Mouse (Mus musculus) forebrain, embryonic 15.5 days (tissue): ENCODE results near the gene Comp. TPM values are rescaled to one million over a fixed set of nuclear protein-coding genes. Genes with fewer than 3 reads are reported as not detected.

ENCODE experiments used
- ATAC-seq: fragments of 200-750 bp; cut with Nextera tagmentation; replicated peaks from 2 replicates; pipeline ENCODE4 v1.8.0; 2017; ENCODE audit warnings: mild to moderate bottlenecking, moderate TSS enrichment, moderate library complexity
- H3K27ac ChIP-seq: fragments of 300-500 bp; sonication (generic); replicated peaks from 2 replicates; pipeline ENCODE4 v1.5.1; 2015; ENCODE audit warnings: mild to moderate bottlenecking, inconsistent platforms
- H3K27me3 ChIP-seq: fragments of 300-500 bp; sonication (generic); 2 replicates; pipeline ENCODE4 v1.6.1; 2015; ENCODE audit warnings: inconsistent platforms
- H3K36me3 ChIP-seq: fragments of 300-500 bp; sonication (generic); 2 replicates; pipeline ENCODE4 v1.6.1; 2015; ENCODE audit warnings: mild to moderate bottlenecking, inconsistent platforms
- H3K4me1 ChIP-seq: fragments of 300-500 bp; sonication (generic); 2 replicates; pipeline ENCODE4 v1.6.1; 2015; ENCODE audit warnings: inconsistent platforms
- H3K4me2 ChIP-seq: fragments of 300-500 bp; sonication (generic); replicated peaks from 2 replicates; pipeline ENCODE4 v1.6.1; 2015; ENCODE audit warnings: mild to moderate bottlenecking, inconsistent platforms
- H3K4me3 ChIP-seq: fragments of 300-500 bp; sonication (generic); 2 replicates; pipeline ENCODE4 v1.5.1; 2015; ENCODE audit warnings: mild to moderate bottlenecking, inconsistent platforms
- H3K9ac ChIP-seq: fragments of 300-500 bp; sonication (generic); replicated peaks from 2 replicates; pipeline ENCODE4 v1.6.1; 2015; ENCODE audit warnings: mild to moderate bottlenecking, inconsistent platforms
- H3K9me3 ChIP-seq: fragments of 300-500 bp; sonication (generic); 2 replicates; pipeline ENCODE4 v1.6.1; 2016; ENCODE audit warnings: inconsistent platforms
- WGBS: fragments of 180-500 bp; shearing (Covaris S2); methylation state at CpG from one replicate; pipeline ENCODE4 v1.1.7; 2015; ENCODE audit warnings: mixed read lengths; 5-methylcytosine and 5-hydroxymethylcytosine counted together
- polyA plus RNA-seq: library from polyadenylated mRNA; unstranded; fragments of >200 nt; fragmentation: Nextera tagmentation; extraction: Ambion mirVana; gene quantifications from 2 replicates; pipeline ENCODE4 v1.2.1, GENCODE M21; 2015

Comp gene
- polyA plus RNA-seq, 1 experiment from 2014 or later: 0.14 TPM

DNA sequence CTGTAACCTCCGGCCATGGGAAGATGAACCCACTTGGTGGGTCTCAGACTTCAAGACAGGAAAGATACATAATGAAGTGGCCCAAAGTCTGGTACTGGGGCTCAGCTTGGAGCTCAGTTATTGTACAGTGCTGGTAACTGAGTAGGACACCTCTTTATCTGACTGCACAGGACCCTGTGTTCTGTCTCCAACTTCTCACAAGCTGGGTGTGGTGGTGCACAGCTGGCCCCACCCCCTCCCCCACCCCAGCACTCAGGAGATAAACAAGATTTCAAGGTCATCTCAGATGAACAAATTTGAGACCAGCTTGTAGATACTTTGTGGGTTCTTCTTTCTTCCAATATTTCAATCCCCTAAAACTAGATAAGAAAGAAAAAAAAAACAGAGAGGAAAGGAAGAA is 17.2 kb upstream of the Comp start:
- no peaks in the 10 kb centered on the region for H3K27me3 ChIP-seq
- H3K27ac ChIP-seq: no peak overlapping the region
- 96% methylated on average over 1 of the region's 1 CpGs for WGBS
- H3K36me3 ChIP-seq: no peaks in the 10 kb centered on the region
- H3K9ac ChIP-seq: no peak overlapping the region
- H3K4me1 ChIP-seq: peaks cover 22% of the 10 kb centered on the region
- ATAC-seq: no peak
- no peak overlapping the region for H3K4me2 ChIP-seq
- no peak overlapping the region for H3K4me3 ChIP-seq
- no peaks in the 10 kb centered on the region for H3K9me3 ChIP-seq

GRCm38 (mm10) chr8:70359411-70359810 is 13.9 kb upstream of the Comp start:
- Histone ChIP-seq H3K4me2 (no peak overlapping the region), H3K36me3 (no peaks in the 10 kb centered on the region), H3K4me3 (no peak overlapping the region), H3K27me3 (no peaks in the 10 kb centered on the region), H3K27ac (no peak overlapping the region), H3K9ac (no peak overlapping the region), H3K9me3 (no peaks in the 10 kb centered on the region), H3K4me1 (no peaks in the 10 kb centered on the region)
- no peak for ATAC-seq
- WGBS: 26% methylated on average over 3 of the region's 3 CpGs

DNA sequence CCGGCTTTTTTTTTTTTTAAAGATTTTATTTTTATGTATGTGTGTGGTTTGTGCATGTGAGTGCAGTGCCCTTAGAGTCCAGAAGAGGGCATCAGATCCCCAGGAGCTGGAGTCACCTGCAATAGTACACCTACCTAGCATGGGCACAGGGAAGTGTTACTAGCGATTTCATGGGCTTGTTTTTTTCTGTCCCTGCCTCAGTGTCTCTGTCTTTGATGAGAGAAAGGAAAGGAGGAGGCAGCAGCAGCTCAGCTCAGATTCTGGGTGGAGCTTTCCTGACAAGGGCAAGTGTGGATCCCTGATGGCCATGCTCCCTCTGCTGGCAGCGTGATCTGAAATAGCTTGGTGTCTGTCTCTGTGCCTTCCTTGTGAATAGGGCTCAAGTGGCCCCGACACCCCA is 12.6 kb upstream of the Comp start:
- ATAC-seq: no peak
- Histone ChIP-seq H3K4me2 (no peak overlapping the region), H3K9ac (no peak overlapping the region), H3K9me3 (no peaks in the 10 kb centered on the region), H3K36me3 (no peaks in the 10 kb centered on the region), H3K27ac (no peak overlapping the region), H3K4me3 (no peak overlapping the region), H3K4me1 (no peaks in the 10 kb centered on the region), H3K27me3 (no peaks in the 10 kb centered on the region)
- WGBS: 51% methylated on average over 4 of the region's 4 CpGs

- Histone ChIP-seq H3K4me2 (no peak overlapping the region), H3K36me3 (no peaks in the 10 kb centered on the region), H3K9me3 (no peaks in the 10 kb centered on the region), H3K4me3 (no peak overlapping the region), H3K9ac (no peak overlapping the region), H3K27ac (no peak overlapping the region), H3K4me1 (no peaks in the 10 kb centered on the region), H3K27me3 (no peaks in the 10 kb centered on the region)
- no peak for ATAC-seq
- 82% methylated on average over 10 of the region's 10 CpGs for WGBS
Observed at GRCm38 (mm10) chr8:70361484-70362032, 11.8 kb upstream of the Comp start.

DNA sequence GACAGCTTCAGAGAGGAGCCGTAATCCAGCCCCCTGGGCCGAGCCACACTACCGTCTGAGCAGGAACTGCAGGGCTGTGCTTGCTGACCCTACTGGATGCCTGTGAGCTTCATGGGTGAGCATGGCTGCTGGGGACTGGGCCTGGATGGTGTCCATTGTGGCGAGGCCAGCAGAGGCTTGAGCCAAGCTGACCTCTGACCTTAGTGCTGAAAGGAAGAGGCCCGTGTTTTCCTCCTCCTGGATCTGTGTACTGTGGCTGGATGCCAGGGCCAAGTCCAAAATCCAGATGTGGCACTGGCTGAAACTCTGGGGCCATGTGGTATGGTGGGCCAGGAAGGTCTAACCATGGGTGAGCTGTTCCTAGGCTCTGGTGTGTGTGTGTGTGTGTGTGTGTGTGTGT is 9.3 kb upstream of the Comp start:
- no peak for ATAC-seq
- 21% methylated on average over 5 of the region's 5 CpGs for WGBS
- no peak overlapping the region for H3K4me3 ChIP-seq

GRCm38 (mm10) chr8:70366588-70366987 is 6.8 kb upstream of the Comp start:
- WGBS: 69% methylated on average over 5 of the region's 5 CpGs
- H3K9ac ChIP-seq: no peak overlapping the region
- H3K27ac ChIP-seq: no peak overlapping the region
- H3K36me3 ChIP-seq: no peaks in the 10 kb centered on the region
- no peaks in the 10 kb centered on the region for H3K4me1 ChIP-seq
- ATAC-seq: no peak
- H3K4me2 ChIP-seq: no peak overlapping the region
- H3K27me3 ChIP-seq: peaks cover 2% of the 10 kb centered on the region
- no peak overlapping the region for H3K4me3 ChIP-seq
- no peaks in the 10 kb centered on the region for H3K9me3 ChIP-seq

More for the DNA sequence above, 9.3 kb upstream of the Comp start:
- H3K4me1 ChIP-seq: no peaks in the 10 kb centered on the region
- H3K9me3 ChIP-seq: no peaks in the 10 kb centered on the region
- H3K9ac ChIP-seq: no peak overlapping the region
- H3K4me2 ChIP-seq: no peak overlapping the region
- H3K36me3 ChIP-seq: no peaks in the 10 kb centered on the region
- H3K27ac ChIP-seq: no peak overlapping the region
- no peaks in the 10 kb centered on the region for H3K27me3 ChIP-seq

DNA sequence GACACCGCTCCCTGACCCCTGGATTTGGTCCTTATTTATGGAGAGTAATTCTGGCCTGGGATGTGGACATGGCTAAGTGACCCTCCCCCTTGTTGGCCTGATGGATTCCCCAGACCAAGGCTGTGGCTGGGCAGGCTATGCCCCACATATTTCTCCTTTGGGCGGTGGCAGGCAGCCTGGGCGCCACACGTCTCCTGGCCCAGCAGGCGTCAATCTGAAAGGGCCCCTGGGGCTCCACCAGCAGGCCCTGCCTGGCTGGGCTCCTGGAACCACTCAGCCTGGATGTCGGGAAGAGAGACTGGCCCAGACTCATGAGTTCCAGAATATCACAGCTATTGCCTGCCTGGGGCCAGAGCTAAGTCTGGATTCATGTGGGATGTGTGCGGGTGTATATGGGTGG is 2.9 kb upstream of the Comp start:
- ATAC-seq: no peak
- Histone ChIP-seq H3K27me3 (peaks cover 41% of the 10 kb centered on the region), H3K36me3 (no peaks in the 10 kb centered on the region), H3K4me2 (no peak overlapping the region), H3K4me3 (no peak overlapping the region), H3K27ac (no peak overlapping the region), H3K9ac (no peak overlapping the region), H3K4me1 (peaks cover 19% of the 10 kb centered on the region), H3K9me3 (no peaks in the 10 kb centered on the region)
- WGBS: 80% methylated on average over 7 of the region's 7 CpGs

GRCm38 (mm10) chr8:70371951-70372350 is 1.4 kb upstream of the Comp start:
- Histone ChIP-seq H3K36me3 (no peaks in the 10 kb centered on the region), H3K4me1 (peaks cover 24% of the 10 kb centered on the region), H3K9me3 (no peaks in the 10 kb centered on the region), H3K27ac (no peak overlapping the region), H3K4me3 (no peak overlapping the region), H3K4me2 (no peak overlapping the region), H3K9ac (no peak overlapping the region), H3K27me3 (peaks cover 56% of the 10 kb centered on the region)
- no peak for ATAC-seq
- WGBS: 27% methylated on average over 6 of the region's 6 CpGs

- Histone ChIP-seq H3K4me1 (peaks cover 24% of the 10 kb centered on the region), H3K27ac (no peak overlapping the region), H3K27me3 (peaks cover 79% of the 10 kb centered on the region), H3K4me2 (peak overlapping the region; percentile 41), H3K4me3 (peak overlapping the region; percentile 30), H3K9me3 (no peaks in the 10 kb centered on the region), H3K36me3 (no peaks in the 10 kb centered on the region), H3K9ac (no peak overlapping the region)
- WGBS: under 1% methylated on average over 53 of the region's 53 CpGs
- ATAC-seq: peak; percentile 53
Observed at GRCm38 (mm10) chr8:70374318-70374927, 1.1 kb downstream of the Comp start.

- no peaks in the 10 kb centered on the region for H3K36me3 ChIP-seq
- H3K4me3 ChIP-seq: 0 out of 2 replicates have a peak overlapping the region, but pooled peaks have one; percentile 30
Observed at GRCm38 (mm10) chr8:70375212-70375859, 2.0 kb downstream of the Comp start.

DNA sequence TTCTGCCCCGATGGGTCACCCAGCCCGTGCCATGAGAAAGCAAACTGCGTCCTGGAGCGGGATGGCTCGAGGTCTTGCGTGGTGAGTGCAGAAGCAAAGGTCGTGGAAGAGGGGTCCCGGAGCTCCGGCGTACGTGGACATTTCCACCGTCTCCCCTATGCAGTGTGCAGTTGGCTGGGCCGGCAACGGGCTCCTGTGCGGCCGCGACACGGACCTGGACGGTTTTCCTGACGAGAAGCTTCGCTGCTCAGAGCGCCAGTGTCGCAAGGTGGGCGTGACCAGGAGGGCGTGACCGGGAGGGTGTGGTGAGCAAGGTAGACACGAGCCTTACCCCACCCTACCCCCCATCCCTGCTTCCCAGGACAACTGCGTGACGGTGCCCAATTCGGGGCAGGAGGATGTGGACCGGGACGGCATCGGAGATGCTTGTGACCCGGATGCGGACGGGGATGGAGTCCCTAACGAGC is 3.0 kb downstream of the Comp start:
- Histone ChIP-seq H3K4me2 (no peak overlapping the region), H3K9me3 (no peaks in the 10 kb centered on the region), H3K27me3 (peaks cover 79% of the 10 kb centered on the region), H3K36me3 (no peaks in the 10 kb centered on the region), H3K27ac (no peak overlapping the region), H3K9ac (no peak overlapping the region), H3K4me1 (peaks cover 24% of the 10 kb centered on the region), H3K4me3 (no peak overlapping the region)
- ATAC-seq: no peak
- 6% methylated on average over 37 of the region's 37 CpGs for WGBS

More at GRCm38 (mm10) chr8:70375212-70375859, 2.0 kb downstream of the Comp start:
- H3K4me1 ChIP-seq: peaks cover 24% of the 10 kb centered on the region
- peaks cover 79% of the 10 kb centered on the region for H3K27me3 ChIP-seq
- no peak overlapping the region for H3K4me2 ChIP-seq
- no peak for ATAC-seq
- 6% methylated on average over 35 of the region's 35 CpGs for WGBS
- no peaks in the 10 kb centered on the region for H3K9me3 ChIP-seq
- H3K27ac ChIP-seq: no peak overlapping the region
- no peak overlapping the region for H3K9ac ChIP-seq

- H3K36me3 ChIP-seq: no peaks in the 10 kb centered on the region
- H3K9ac ChIP-seq: no peak overlapping the region
- H3K4me3 ChIP-seq: no peak overlapping the region
- peaks cover 72% of the 10 kb centered on the region for H3K27me3 ChIP-seq
- no peaks in the 10 kb centered on the region for H3K9me3 ChIP-seq
- no peak overlapping the region for H3K4me2 ChIP-seq
- ATAC-seq: no peak
- 11% methylated on average over 15 of the region's 15 CpGs for WGBS
- H3K4me1 ChIP-seq: peaks cover 24% of the 10 kb centered on the region
- H3K27ac ChIP-seq: no peak overlapping the region
Observed at GRCm38 (mm10) chr8:70377049-70377448, 3.7 kb downstream of the Comp start.
